Mouse (Mus musculus) midbrain, embryonic 11.5 days (tissue): ENCODE data around the gene Neil3. TPM values are rescaled to one million over a fixed set of nuclear protein-coding genes. Genes with fewer than 3 reads are reported as not detected.

Experiments
- ATAC-seq: fragments of 200-750 bp; cut with Nextera tagmentation; 2 replicates; pipeline ENCODE4 v1.8.0; 2017; ENCODE audit warnings: moderate TSS enrichment, moderate library complexity; ENCODE audit not compliant: low FRiP score
- DNase-seq: peaks from one replicate; pipeline ENCODE4 v3.0.0; 2015; ENCODE audit warnings: low spot score; ENCODE audit errors: missing footprints
- H3K27ac ChIP-seq: fragments of 300-500 bp; sonication (generic); 2 replicates; pipeline ENCODE4 v1.5.1; 2014; ENCODE audit warnings: low read depth, low read length
- H3K27me3 ChIP-seq: fragments of 300-500 bp; sonication (generic); 2 replicates; pipeline ENCODE4 v1.6.1; 2014; ENCODE audit warnings: mild to moderate bottlenecking, low read length, moderate library complexity, mixed read lengths; ENCODE audit not compliant: control insufficient read depth, insufficient read depth
- H3K36me3 ChIP-seq: fragments of 300-500 bp; sonication (generic); 2 replicates; pipeline ENCODE4 v1.6.1; 2014; ENCODE audit warnings: mild to moderate bottlenecking, low read length, moderate library complexity, mixed read lengths; ENCODE audit not compliant: control insufficient read depth, insufficient read depth
- H3K4me1 ChIP-seq: fragments of 300-500 bp; sonication (generic); 2 replicates; pipeline ENCODE4 v1.6.1; 2014; ENCODE audit warnings: low read length; ENCODE audit not compliant: control insufficient read depth, insufficient read depth
- H3K4me2 ChIP-seq: fragments of 300-500 bp; sonication (generic); 2 replicates; pipeline ENCODE4 v1.6.1; 2014; ENCODE audit warnings: mild to moderate bottlenecking, moderate library complexity
- H3K4me3 ChIP-seq: fragments of 300-500 bp; sonication (generic); 2 replicates; pipeline ENCODE4 v1.5.1; 2014; ENCODE audit warnings: low read depth, low read length
- H3K9ac ChIP-seq: fragments of 300-500 bp; sonication (generic); 2 replicates; pipeline ENCODE4 v1.6.1; 2014; ENCODE audit warnings: low read length
- H3K9me3 ChIP-seq: fragments of 300-500 bp; sonication (generic); 2 replicates; pipeline ENCODE4 v1.6.1; 2016; ENCODE audit warnings: low read length; ENCODE audit not compliant: control insufficient read depth
- WGBS: fragments of 180-500 bp; shearing (Covaris S2); extraction: QIAGEN DNeasy Blood & Tissue Kit; methylation state at CpG from one replicate; pipeline ENCODE4 v1.1.7; 2014; 5-methylcytosine and 5-hydroxymethylcytosine counted together
- polyA plus RNA-seq: library from polyadenylated mRNA; unstranded; fragments of >200 nt; fragmentation: Nextera tagmentation; extraction: Ambion mirVana; gene quantifications from 2 replicates; pipeline ENCODE4 v1.2.1, GENCODE M21; 2014

Neil3 gene
- polyA plus RNA-seq, 1 experiment from 2014 or later: 25.5 TPM

- Histone ChIP-seq H3K4me2 (no peak overlapping the region), H3K4me3 (no peak overlapping the region), H3K36me3 (no peaks in the 10 kb centered on the region), H3K27me3 (no peaks in the 10 kb centered on the region), H3K4me1 (no peaks in the 10 kb centered on the region), H3K9ac (no peak overlapping the region), H3K27ac (no peak overlapping the region), H3K9me3 (no peaks in the 10 kb centered on the region)
- WGBS: 96% methylated on average over 7 of the region's 7 CpGs
- DNase-seq: no peak
- no peak for ATAC-seq
Measured at GRCm38 (mm10) chr8:53613577-53614287, 25.1 kb downstream of the Neil3 start.

- no peaks in the 10 kb centered on the region for H3K4me1 ChIP-seq
- no peak overlapping the region for H3K4me3 ChIP-seq
- DNase-seq (no peak), ATAC-seq (no peak)
- no peak overlapping the region for H3K4me2 ChIP-seq
- H3K9me3 ChIP-seq: no peaks in the 10 kb centered on the region
- no peaks in the 10 kb centered on the region for H3K27me3 ChIP-seq
- no peak overlapping the region for H3K27ac ChIP-seq
- 58% methylated on average over 7 of the region's 7 CpGs for WGBS
- no peaks in the 10 kb centered on the region for H3K36me3 ChIP-seq
- H3K9ac ChIP-seq: no peak overlapping the region
Measured at GRCm38 (mm10) chr8:53612297-53612696, 26.6 kb downstream of the Neil3 start.

- Histone ChIP-seq H3K27me3 (no peaks in the 10 kb centered on the region), H3K9me3 (no peaks in the 10 kb centered on the region), H3K36me3 (no peaks in the 10 kb centered on the region), H3K9ac (no peak overlapping the region), H3K4me2 (no peak overlapping the region), H3K4me1 (no peaks in the 10 kb centered on the region), H3K4me3 (no peak overlapping the region), H3K27ac (no peak overlapping the region)
- DNase-seq (no peak), ATAC-seq (peak; percentile 79)
- WGBS: 44% methylated on average over 3 of the region's 3 CpGs
Measured at GRCm38 (mm10) chr8:53607040-53607439, 31.8 kb downstream of the Neil3 start.

DNA sequence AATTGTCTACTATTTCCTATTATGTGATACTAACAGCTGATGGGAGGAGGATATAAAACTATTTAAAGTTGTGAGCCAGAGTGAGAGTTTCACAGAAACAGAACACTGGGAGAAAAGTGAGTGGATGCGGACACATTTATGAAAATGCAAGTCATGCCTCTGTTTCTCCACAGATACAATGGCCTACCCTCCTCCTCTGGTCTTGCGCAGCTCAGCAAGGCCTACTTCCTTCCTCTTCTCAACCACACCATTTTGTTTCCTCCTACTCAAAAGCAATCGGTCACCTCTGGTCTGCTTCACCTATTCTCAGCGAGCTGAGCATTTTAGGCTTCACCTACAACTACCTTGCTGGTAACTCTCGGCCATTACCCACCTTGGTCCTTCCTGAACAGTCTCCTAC lies 34.0 kb downstream of the Neil3 start:
- Histone ChIP-seq H3K36me3 (no peaks in the 10 kb centered on the region), H3K9me3 (no peaks in the 10 kb centered on the region), H3K4me2 (no peak overlapping the region), H3K4me1 (no peaks in the 10 kb centered on the region), H3K9ac (no peak overlapping the region), H3K27ac (no peak overlapping the region), H3K27me3 (no peaks in the 10 kb centered on the region), H3K4me3 (no peak overlapping the region)
- 94% methylated on average over 5 of the region's 5 CpGs for WGBS
- DNase-seq (no peak), ATAC-seq (no peak)

- ATAC-seq (no peak), DNase-seq (no peak)
- Histone ChIP-seq H3K4me3 (no peak overlapping the region), H3K27ac (no peak overlapping the region), H3K27me3 (no peaks in the 10 kb centered on the region), H3K36me3 (peaks cover 3% of the 10 kb centered on the region; the same call in 1 of the 2 replicates), H3K9ac (no peak overlapping the region), H3K4me1 (no peaks in the 10 kb centered on the region), H3K9me3 (no peaks in the 10 kb centered on the region), H3K4me2 (no peak overlapping the region)
- WGBS: 93% methylated on average over 4 of the region's 4 CpGs
Measured at GRCm38 (mm10) chr8:53603672-53604071, 35.2 kb downstream of the Neil3 start.

DNA sequence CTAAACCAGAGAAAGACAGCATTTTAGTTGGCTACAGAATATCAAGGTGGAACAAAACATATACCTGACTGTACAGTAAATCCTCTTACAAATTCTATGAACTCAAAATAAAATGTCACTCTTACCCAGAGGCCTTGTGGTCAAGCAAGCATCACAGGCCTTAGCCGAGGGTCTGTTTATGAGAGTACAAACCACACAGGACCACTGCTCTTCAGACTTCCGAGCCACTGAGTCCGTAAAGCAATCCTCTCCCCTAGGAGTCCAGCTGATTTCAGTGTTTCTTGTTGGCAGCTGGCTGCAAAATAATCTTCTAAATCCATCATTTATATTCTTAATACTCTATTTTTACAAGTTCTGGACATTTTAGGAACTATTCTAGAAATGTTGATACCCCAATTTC lies 38.0 kb downstream of the Neil3 start:
- H3K4me2 ChIP-seq: no peak overlapping the region
- no peaks in the 10 kb centered on the region for H3K9me3 ChIP-seq
- H3K4me1 ChIP-seq: no peaks in the 10 kb centered on the region
- no peak overlapping the region for H3K4me3 ChIP-seq
- H3K36me3 ChIP-seq: peaks cover 3% of the 10 kb centered on the region; the same call in 1 of the 2 replicates
- no peak overlapping the region for H3K27ac ChIP-seq
- H3K9ac ChIP-seq: no peak overlapping the region
- ATAC-seq: peak; percentile 76
- no peak for DNase-seq
- H3K27me3 ChIP-seq: no peaks in the 10 kb centered on the region
- WGBS: 84% methylated on average over 3 of the region's 3 CpGs

GRCm38 (mm10) chr8:53600025-53600811 lies 38.6 kb downstream of the Neil3 start:
- 77% methylated on average over 11 of the region's 11 CpGs for WGBS
- Histone ChIP-seq H3K27me3 (no peaks in the 10 kb centered on the region), H3K9me3 (no peaks in the 10 kb centered on the region; the same call in 1 of the 2 replicates), H3K27ac (no peak overlapping the region), H3K4me3 (no peak overlapping the region), H3K4me1 (no peaks in the 10 kb centered on the region), H3K9ac (no peak overlapping the region), H3K36me3 (peaks cover 5% of the 10 kb centered on the region; the same call in 1 of the 2 replicates), H3K4me2 (no peak overlapping the region)
- DNase-seq (no peak), ATAC-seq (peak; percentile 59)

GRCm38 (mm10) chr8:53598101-53598500 lies 40.8 kb downstream of the Neil3 start:
- no peak for ATAC-seq
- WGBS: 87% methylated on average over 1 of the region's 1 CpGs
- Histone ChIP-seq H3K4me3 (no peak overlapping the region), H3K27ac (no peak overlapping the region), H3K4me1 (no peaks in the 10 kb centered on the region), H3K9me3 (no peaks in the 10 kb centered on the region; the same call in 1 of the 2 replicates), H3K4me2 (no peak overlapping the region), H3K36me3 (peaks cover 5% of the 10 kb centered on the region; the same call in 1 of the 2 replicates), H3K9ac (no peak overlapping the region), H3K27me3 (no peaks in the 10 kb centered on the region)
- no peak for DNase-seq

GRCm38 (mm10) chr8:53591777-53592176 lies 47.1 kb downstream of the Neil3 start:
- no peak overlapping the region for H3K9ac ChIP-seq
- no peak overlapping the region for H3K4me2 ChIP-seq
- H3K4me1 ChIP-seq: no peaks in the 10 kb centered on the region
- no peak overlapping the region for H3K4me3 ChIP-seq
- 93% methylated on average over 2 of the region's 2 CpGs for WGBS
- no peak overlapping the region for H3K27ac ChIP-seq
- H3K36me3 ChIP-seq: 0 out of 2 replicates have a peak, but pooled peaks cover 2% of the 10 kb centered on the region
- H3K9me3 ChIP-seq: no peaks in the 10 kb centered on the region; the same call in 1 of the 2 replicates
- ATAC-seq (no peak), DNase-seq (no peak)
- no peaks in the 10 kb centered on the region for H3K27me3 ChIP-seq
